Mouse (Mus musculus) retina, postnatal 1 day (tissue): ENCODE data around the gene Ndufc1.
"Not testable (repeated sequence)": the region's sequence is repeated elsewhere in the genome, so short reads cannot be mapped to it uniquely, and the experiment has no call there.

Experiments
- DNase-seq: peaks from one replicate; pipeline ENCODE4 v3.0.0-alpha.2; 2012

The Ndufc1 gene

DNA sequence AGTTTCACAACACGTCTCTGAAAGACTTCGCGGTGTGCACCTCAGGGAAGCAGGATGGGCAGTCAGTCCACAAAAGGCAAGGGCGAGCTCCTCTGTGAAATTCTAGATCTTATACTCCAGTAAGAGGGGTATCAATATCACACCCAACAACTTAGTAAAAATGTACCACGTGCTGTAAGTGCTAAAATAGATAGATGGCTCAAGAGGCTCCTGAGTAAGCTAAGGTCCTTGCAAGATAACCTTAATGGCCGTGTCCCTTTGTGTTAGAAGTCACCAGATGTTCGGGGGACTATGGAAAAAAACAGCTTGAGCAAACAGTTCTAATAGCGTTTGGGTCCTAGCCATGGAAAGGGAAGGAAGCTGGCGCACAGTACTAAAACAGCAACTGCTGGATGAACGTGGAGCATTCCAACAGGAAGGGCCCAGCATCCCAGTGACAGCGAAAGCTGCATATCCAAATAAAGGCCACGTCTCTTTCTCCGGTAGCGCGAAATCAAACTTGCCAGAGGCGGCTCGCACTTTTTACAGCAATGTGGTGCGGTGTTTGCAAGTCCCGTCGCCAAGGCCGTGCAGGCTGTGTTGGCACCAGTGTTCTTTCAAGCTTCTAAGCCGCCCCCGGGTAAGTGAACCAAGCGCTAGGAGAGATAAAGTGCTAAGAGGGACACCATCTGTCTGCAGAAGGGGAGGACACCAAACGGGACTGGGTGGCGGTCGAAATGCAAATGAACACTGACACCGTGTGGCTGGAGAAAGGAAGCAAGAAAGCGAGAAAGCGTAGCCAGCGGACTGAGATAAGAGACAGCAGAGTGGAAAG is 43.9 kb downstream of the Ndufc1 start:
- peak; percentile 95 for DNase-seq

DNA sequence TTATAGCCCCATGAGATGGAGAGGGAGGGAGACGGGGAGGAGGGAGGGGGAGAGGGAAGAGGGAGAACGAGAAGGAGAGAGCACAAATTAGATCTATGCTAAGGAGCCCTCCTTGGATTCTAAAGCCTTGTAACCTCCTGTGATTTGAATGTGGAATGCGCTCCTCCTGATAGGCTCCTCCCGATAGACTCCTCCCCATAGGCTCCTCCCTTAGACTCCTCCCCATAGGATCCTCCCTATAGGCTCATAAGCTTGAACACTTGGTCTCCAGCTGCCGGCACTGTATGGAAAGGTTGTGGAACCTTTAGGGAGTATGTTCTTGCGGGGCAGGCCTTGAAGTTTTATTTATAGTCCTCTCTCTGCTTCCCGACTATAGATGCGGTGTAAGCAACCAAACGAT is 47.7 kb downstream of the Ndufc1 start:
- DNase-seq: peak; percentile 52

DNA sequence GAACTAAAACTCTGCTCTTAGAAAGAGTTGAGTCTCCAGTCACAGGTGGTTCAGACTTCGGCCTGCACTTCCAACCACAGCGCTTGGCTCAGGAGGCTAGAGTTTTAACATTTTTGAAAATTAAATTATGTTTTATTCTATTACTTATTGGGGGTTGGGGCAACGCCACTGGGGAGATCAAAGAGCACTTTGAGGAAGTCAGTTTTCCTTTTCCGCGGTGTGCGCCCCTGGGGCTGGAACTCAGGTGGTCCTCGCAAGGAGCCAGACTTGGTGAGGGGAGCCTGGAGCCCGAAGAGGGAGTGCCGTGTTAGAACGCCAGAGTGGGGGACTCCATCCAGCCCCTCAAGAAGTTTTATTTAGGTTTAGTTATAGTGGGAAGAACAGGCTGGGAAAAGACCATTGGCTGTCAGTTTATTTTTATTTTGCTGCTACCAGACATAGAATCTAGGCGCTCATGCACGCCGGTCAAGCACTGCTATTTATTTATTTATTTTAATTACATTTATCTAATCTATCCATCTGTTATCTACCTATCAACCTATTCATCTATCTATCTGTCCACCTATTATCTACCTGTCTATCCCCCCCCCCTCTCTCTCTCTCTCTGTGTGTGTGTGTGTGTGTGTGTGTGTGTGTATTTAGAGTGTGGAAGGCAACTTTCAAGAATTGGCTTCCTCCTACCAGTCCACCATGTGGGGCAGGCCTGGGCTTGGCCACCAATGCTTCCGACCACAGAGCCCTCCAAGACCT is 49.1 kb downstream of the Ndufc1 start:
- DNase-seq: no peak

DNA sequence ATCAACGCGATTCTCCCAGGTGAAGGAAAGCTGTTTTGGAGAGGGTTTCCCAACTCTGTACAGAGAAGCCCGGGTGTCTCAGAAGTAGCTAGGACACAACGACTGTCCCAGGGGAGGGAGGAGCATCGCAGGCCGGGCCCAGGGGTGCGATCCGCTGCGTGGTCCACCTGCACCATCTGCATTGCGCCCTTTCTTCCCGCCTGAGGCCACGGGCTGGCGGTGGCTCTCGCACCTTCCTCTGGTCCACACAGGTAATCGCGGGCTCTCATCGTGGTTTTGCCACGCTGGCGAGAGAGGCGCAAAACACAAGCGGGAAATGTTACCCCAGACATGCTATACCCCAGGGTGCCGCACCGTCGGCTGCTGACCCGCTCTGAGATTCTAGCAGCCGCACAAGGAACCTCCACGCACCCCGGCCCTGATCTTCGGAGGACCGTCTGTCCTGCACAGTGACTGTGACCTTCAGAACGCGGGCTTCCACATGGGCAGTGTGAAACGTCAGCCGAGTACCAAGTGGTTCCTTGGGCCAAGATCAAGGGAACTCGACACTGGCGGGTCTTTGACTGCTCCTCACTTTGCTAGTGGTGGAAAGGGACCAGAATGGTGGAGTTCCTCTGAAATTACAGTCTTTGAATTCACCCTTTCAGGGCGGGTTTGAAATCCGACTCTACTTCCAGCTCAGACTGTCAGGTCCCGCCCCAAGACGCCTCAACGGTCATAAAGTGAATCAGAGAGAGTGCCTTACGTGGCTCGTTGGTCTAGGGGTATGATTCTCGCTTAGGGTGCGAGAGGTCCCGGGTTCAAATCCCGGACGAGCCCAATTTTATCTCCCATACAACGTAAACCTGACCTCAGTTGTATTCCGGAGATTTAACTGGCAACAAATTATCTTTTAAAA is 49.9 kb downstream of the Ndufc1 start:
- DNase-seq: peak; percentile 70

DNA sequence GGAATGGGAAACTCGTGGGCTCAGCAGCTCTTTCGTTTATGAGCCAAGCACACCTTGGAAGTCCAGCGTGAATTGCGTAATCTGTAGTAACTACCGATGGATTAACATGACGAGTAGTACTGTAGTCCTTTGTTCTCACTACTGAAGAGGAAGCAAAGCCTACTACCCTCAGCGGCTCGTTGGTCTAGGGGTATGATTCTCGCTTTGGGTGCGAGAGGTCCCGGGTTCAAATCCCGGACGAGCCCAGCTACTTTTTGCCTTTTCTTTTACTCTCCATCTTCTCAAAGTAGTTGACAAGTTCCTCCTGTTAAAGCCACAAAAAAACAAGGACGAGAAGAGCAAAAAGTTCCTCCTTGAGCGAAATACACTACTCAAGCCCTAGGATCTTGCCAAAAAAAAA is 50.6 kb downstream of the Ndufc1 start:
- DNase-seq: peak; percentile 64

DNA sequence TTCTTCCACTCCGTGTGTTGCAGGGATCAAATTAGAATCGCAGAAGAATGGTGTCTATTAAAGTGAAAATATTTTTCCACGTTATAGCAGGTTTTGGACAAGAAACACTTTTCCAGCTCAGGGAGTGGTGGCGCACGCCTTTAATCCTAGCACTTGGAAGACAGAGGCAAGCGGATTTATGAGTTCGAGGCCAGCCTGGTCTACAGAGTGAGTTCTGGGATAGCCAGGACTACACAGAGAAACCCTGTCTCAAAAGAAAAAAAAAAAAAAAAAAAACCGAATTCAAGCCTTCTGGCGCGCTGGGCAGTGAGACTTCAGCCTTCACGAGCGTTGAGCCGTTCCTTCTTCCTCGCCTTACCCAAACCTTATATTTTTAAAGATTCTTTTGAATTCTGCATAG is 51.2 kb downstream of the Ndufc1 start:
- DNase-seq: no peak

DNA sequence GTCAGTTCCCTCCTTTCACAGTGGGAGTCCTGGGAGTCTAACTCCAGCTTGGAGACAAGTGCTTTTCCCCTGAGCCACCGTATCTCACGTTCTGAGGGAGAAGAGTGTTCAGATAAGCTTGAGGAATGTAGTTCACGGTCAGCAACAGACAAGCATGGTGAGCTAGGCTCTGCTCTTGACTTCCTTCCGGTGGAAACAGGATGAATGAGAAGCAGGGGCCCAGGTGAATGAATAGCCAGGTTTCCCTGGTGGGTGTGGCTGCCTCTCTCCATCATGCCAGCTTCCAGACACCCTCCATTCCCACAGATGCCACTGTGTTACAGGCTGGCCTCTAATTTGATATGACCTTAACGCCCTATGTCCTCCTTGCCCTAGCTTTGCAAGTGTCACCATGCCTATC is 51.7 kb downstream of the Ndufc1 start:
- no peak for DNase-seq

DNA sequence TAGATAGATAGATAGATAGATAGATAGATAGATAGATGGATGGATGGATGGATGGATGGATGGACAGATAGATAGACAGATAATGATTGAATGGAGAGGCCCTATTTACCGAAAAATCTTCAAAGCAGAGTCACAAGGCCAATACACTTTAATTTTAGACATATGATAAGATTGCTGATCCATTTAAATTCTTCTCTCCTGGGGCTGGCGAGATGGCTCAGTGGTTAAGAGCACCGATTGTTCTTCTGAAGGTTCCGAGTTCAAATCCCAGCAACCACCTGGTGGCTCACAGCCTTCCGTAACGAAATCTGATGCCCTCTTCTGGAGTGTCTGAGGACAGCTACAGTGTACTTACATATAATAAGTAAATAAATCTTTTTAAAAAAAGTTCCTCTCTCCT is 53.8 kb downstream of the Ndufc1 start:
- DNase-seq: not testable (repeated sequence)
